Mouse (Mus musculus): ENCODE data around the gene Cd2bp2. TPM values are rescaled to one million over a fixed set of nuclear protein-coding genes. Genes with fewer than 3 reads are reported as not detected.
A peak's percentile ranks its signal among the peaks of the same experiment; 100 is the strongest.

Cd2bp2 gene
- polyA plus RNA-seq, 1 experiment from 2014 or later, result 21.5 TPM

GRCm38 (mm10) chr7:127217475-127217874 is 21.6 kb upstream of the Cd2bp2 start:
- Histone ChIP-seq H3K27me3 (no peaks in the 10 kb centered on the region), H3K4me2 (peak overlapping the region; percentile 55), H3K9ac (peak overlapping the region; percentile 46), H3K9me3 (replicated peaks) (no peaks in the 10 kb centered on the region), H3K36me3 (replicated peaks) (0 out of 2 replicates have a peak, but pooled peaks cover 2% of the 10 kb centered on the region), H3K27ac (replicated peaks) (peak overlapping the region; percentile 86), H3K4me1 (replicated peaks) (peaks cover 81% of the 10 kb centered on the region), H3K4me3 (replicated peaks) (peak overlapping the region; percentile 26)
- ATAC-seq (ENCODE audit: insufficient read depth), result no peak
- WGBS (ENCODE audit: insufficient replicate concordance), result 51% methylated on average over 6 of the region's 6 CpGs

GRCm38 (mm10) chr7:127216307-127216706 is 20.5 kb upstream of the Cd2bp2 start:
- peak overlapping the region; percentile 86; the same call in 1 of the 2 replicates for H3K27ac ChIP-seq (replicated peaks)
- WGBS (ENCODE audit: insufficient replicate concordance), result 73% methylated on average over 5 of the region's 5 CpGs

GRCm38 (mm10) chr7:127214981-127215871 is 19.4 kb upstream of the Cd2bp2 start:
- H3K9ac ChIP-seq, result 0 out of 2 replicates have a peak overlapping the region, but pooled peaks have one; percentile 26
- H3K27me3 ChIP-seq, result no peaks in the 10 kb centered on the region
- no peaks in the 10 kb centered on the region for H3K9me3 ChIP-seq (replicated peaks)
- 30% methylated on average over 33 of the region's 33 CpGs for WGBS (ENCODE audit: insufficient replicate concordance)
- ATAC-seq (ENCODE audit: insufficient read depth), result peak; percentile 38; the same call in 1 of the 2 replicates
- H3K27ac ChIP-seq (replicated peaks), result no peak overlapping the region; the same call in 1 of the 2 replicates
- peaks cover 84% of the 10 kb centered on the region for H3K4me1 ChIP-seq (replicated peaks)
- H3K4me2 ChIP-seq, result peak overlapping the region; percentile 60
- H3K4me3 ChIP-seq (replicated peaks), result peak overlapping the region; percentile 35
- H3K36me3 ChIP-seq (replicated peaks), result no peaks in the 10 kb centered on the region

More at GRCm38 (mm10) chr7:127216307-127216706, 20.5 kb upstream of the Cd2bp2 start:
- no peaks in the 10 kb centered on the region for H3K36me3 ChIP-seq (replicated peaks)
- ATAC-seq (ENCODE audit: insufficient read depth), result no peak
- peaks cover 79% of the 10 kb centered on the region for H3K4me1 ChIP-seq (replicated peaks)
- H3K4me2 ChIP-seq, result no peak overlapping the region
- H3K9me3 ChIP-seq (replicated peaks), result no peaks in the 10 kb centered on the region
- H3K4me3 ChIP-seq (replicated peaks), result no peak overlapping the region
- no peaks in the 10 kb centered on the region for H3K27me3 ChIP-seq
- H3K9ac ChIP-seq, result no peak overlapping the region

GRCm38 (mm10) chr7:127214521-127214920 is 18.7 kb upstream of the Cd2bp2 start:
- H3K9me3 ChIP-seq (replicated peaks), result no peaks in the 10 kb centered on the region
- ATAC-seq (ENCODE audit: insufficient read depth), result no peak
- peaks cover 84% of the 10 kb centered on the region for H3K4me1 ChIP-seq (replicated peaks)
- no peaks in the 10 kb centered on the region for H3K36me3 ChIP-seq (replicated peaks)
- no peaks in the 10 kb centered on the region for H3K27me3 ChIP-seq
- no peak overlapping the region for H3K9ac ChIP-seq
- WGBS (ENCODE audit: insufficient replicate concordance), result 73% methylated on average over 21 of the region's 21 CpGs
- no peak overlapping the region; the same call in 1 of the 2 replicates for H3K27ac ChIP-seq (replicated peaks)
- H3K4me2 ChIP-seq, result peak overlapping the region; percentile 60
- H3K4me3 ChIP-seq (replicated peaks), result no peak overlapping the region

GRCm38 (mm10) chr7:127213930-127214329 is 18.1 kb upstream of the Cd2bp2 start:
- 67% methylated on average over 12 of the region's 12 CpGs for WGBS (ENCODE audit: insufficient replicate concordance)
- no peak for ATAC-seq (ENCODE audit: insufficient read depth)
- no peak overlapping the region for H3K9ac ChIP-seq

GRCm38 (mm10) chr7:127213485-127213884 is 17.6 kb upstream of the Cd2bp2 start:
- H3K4me1 ChIP-seq (replicated peaks), result peaks cover 80% of the 10 kb centered on the region
- WGBS (ENCODE audit: insufficient replicate concordance), result 28% methylated on average over 7 of the region's 7 CpGs
- no peak overlapping the region for H3K4me2 ChIP-seq
- H3K4me3 ChIP-seq (replicated peaks), result no peak overlapping the region
- H3K9me3 ChIP-seq (replicated peaks), result no peaks in the 10 kb centered on the region
- H3K36me3 ChIP-seq (replicated peaks), result no peaks in the 10 kb centered on the region
- no peaks in the 10 kb centered on the region for H3K27me3 ChIP-seq
- no peak overlapping the region for H3K27ac ChIP-seq (replicated peaks)
- no peak overlapping the region for H3K9ac ChIP-seq
- no peak for ATAC-seq (ENCODE audit: insufficient read depth)

More at GRCm38 (mm10) chr7:127213930-127214329, 18.1 kb upstream of the Cd2bp2 start:
- no peak overlapping the region for H3K4me3 ChIP-seq (replicated peaks)
- H3K36me3 ChIP-seq (replicated peaks), result no peaks in the 10 kb centered on the region
- H3K27me3 ChIP-seq, result no peaks in the 10 kb centered on the region
- H3K4me2 ChIP-seq, result no peak overlapping the region
- H3K4me1 ChIP-seq (replicated peaks), result peaks cover 84% of the 10 kb centered on the region
- no peaks in the 10 kb centered on the region for H3K9me3 ChIP-seq (replicated peaks)
- H3K27ac ChIP-seq (replicated peaks), result no peak overlapping the region

GRCm38 (mm10) chr7:127212432-127213250 is 16.8 kb upstream of the Cd2bp2 start:
- ATAC-seq (ENCODE audit: insufficient read depth), result no peak
- no peak overlapping the region for H3K4me2 ChIP-seq
- no peak overlapping the region for H3K4me3 ChIP-seq (replicated peaks)
- WGBS (ENCODE audit: insufficient replicate concordance), result 81% methylated on average over 12 of the region's 12 CpGs
- H3K4me1 ChIP-seq (replicated peaks), result peaks cover 72% of the 10 kb centered on the region
- H3K9ac ChIP-seq, result no peak overlapping the region
- H3K27me3 ChIP-seq, result no peaks in the 10 kb centered on the region
- no peak overlapping the region for H3K27ac ChIP-seq (replicated peaks)
- H3K9me3 ChIP-seq (replicated peaks), result no peaks in the 10 kb centered on the region
- no peaks in the 10 kb centered on the region for H3K36me3 ChIP-seq (replicated peaks)

GRCm38 (mm10) chr7:127211014-127211745 is 15.3 kb upstream of the Cd2bp2 start:
- no peak overlapping the region for H3K4me2 ChIP-seq
- no peak overlapping the region for H3K4me3 ChIP-seq (replicated peaks)
- H3K9ac ChIP-seq, result 0 out of 2 replicates have a peak overlapping the region, but pooled peaks have one; percentile 3
- H3K36me3 ChIP-seq (replicated peaks), result no peaks in the 10 kb centered on the region
- H3K27me3 ChIP-seq, result no peaks in the 10 kb centered on the region
- peak overlapping the region; percentile 41; the same call in 1 of the 2 replicates for H3K27ac ChIP-seq (replicated peaks)
- no peak for ATAC-seq (ENCODE audit: insufficient read depth)
- WGBS (ENCODE audit: insufficient replicate concordance), result 62% methylated on average over 5 of the region's 5 CpGs
- peaks cover 70% of the 10 kb centered on the region for H3K4me1 ChIP-seq (replicated peaks)
- H3K9me3 ChIP-seq (replicated peaks), result no peaks in the 10 kb centered on the region

GRCm38 (mm10) chr7:127210266-127210665 is 14.4 kb upstream of the Cd2bp2 start:
- peak overlapping the region; percentile 81 for H3K4me2 ChIP-seq
- no peak for ATAC-seq (ENCODE audit: insufficient read depth)
- peak overlapping the region; percentile 99 for H3K27ac ChIP-seq (replicated peaks)
- peak overlapping the region; percentile 96; the same call in 1 of the 2 replicates for H3K4me3 ChIP-seq (replicated peaks)
- H3K4me1 ChIP-seq (replicated peaks), result peaks cover 69% of the 10 kb centered on the region
- H3K9me3 ChIP-seq (replicated peaks), result no peaks in the 10 kb centered on the region
- H3K9ac ChIP-seq, result no peak overlapping the region
- peaks cover 3% of the 10 kb centered on the region for H3K36me3 ChIP-seq (replicated peaks)
- WGBS (ENCODE audit: insufficient replicate concordance), result 89% methylated on average over 4 of the region's 4 CpGs
- H3K27me3 ChIP-seq, result no peaks in the 10 kb centered on the region

GRCm38 (mm10) chr7:127209851-127210250 is 14.0 kb upstream of the Cd2bp2 start:
- Histone ChIP-seq H3K27ac (replicated peaks) (peak overlapping the region; percentile 99), H3K36me3 (replicated peaks) (peaks cover 7% of the 10 kb centered on the region), H3K9ac (peak overlapping the region; percentile 96), H3K4me3 (replicated peaks) (peak overlapping the region; percentile 96), H3K4me2 (peak overlapping the region; percentile 81), H3K9me3 (replicated peaks) (no peaks in the 10 kb centered on the region), H3K27me3 (no peaks in the 10 kb centered on the region), H3K4me1 (replicated peaks) (peaks cover 69% of the 10 kb centered on the region)
- whole genome bisulfite sequencing (ENCODE audit: insufficient replicate concordance), result 71% methylated on average over 5 of the region's 5 CpGs
- no peak for ATAC-seq (ENCODE audit: insufficient read depth)
